Mouse (Mus musculus) skeletal muscle tissue, postnatal 0 days (tissue): ENCODE measurements around the gene Nr0b1. TPM values are rescaled to one million over a fixed set of nuclear protein-coding genes. Genes with fewer than 3 reads are reported as not detected.

Experiments
- polyA plus RNA-seq: library from polyadenylated mRNA; unstranded; fragments of >200 nt; fragmentation: Nextera tagmentation; extraction: Ambion mirVana; gene quantifications from 2 replicates; pipeline ENCODE4 v1.2.1, GENCODE M21; 2015

The Nr0b1 gene
- polyA plus RNA-seq = not detected in 2 replicates

DNA sequence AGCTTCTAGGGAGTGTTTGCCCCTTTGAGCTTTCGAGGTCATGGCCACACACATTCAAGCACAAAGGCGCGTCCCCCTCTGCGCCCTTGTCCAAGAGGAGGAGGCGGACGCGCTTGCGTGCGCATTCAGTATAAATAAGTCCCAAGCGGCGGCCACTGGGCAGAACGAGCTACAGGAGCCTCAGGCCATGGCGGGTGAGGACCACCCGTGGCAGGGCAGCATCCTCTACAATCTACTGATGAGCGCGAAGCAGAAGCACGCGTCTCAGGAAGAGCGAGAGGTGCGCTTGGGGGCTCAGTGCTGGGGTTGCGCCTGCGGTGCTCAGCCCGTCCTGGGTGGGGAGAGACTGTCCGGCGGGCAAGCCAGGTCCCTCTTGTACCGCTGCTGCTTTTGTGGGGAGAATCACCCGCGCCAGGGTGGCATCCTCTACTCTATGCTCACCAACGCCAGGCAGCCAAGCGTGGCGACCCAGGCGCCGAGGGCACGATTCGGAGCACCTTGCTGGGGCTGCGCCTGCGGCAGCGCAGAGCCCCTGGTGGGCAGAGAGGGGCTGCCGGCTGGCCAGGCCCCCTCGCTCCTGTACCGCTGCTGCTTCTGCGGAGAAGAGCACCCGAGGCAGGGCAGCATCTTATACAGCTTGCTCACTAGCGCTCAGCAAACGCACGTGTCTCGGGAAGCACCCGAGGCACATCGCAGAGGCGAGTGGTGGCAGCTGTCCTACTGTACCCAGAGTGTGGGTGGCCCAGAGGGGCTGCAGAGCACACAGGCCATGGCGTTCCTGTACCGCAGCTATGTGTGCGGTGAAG lies at the start of gene Nr0b1:
TSS of gene Nr0b1 (plus strand) at position 151 of the 806 bp plus-strand sequence.

Other genes with a start within 250 kb of the Nr0b1 start
- not detected in 2 replicates for gene Samt3, start 147.6 kb upstream of the Nr0b1 start, polyA plus RNA-seq
- gene Mageb4, start 113.3 kb downstream of the Nr0b1 start, polyA plus RNA-seq = not detected in 2 replicates